Mouse (Mus musculus) adipose tissue, adult 10 weeks (tissue): ENCODE results near the gene Slc30a6. TPM values are rescaled to one million over a fixed set of nuclear protein-coding genes. Genes with fewer than 3 reads are reported as not detected.

Experiments used
- polyA plus RNA-seq: library from polyadenylated mRNA; stranded (reverse); fragments of 350-450 nt; fragmentation: Illumina TruSeq; extraction: RNeasy Lipid Tissue Mini Kit (QIAGEN cat#74804); gene quantifications from one replicate; pipeline ENCODE4 v1.2.3, GENCODE M21; 2014; ENCODE audit warnings: low read depth, low replicate concordance

Gene Slc30a6
- 14.2 TPM for polyA plus RNA-seq

DNA sequence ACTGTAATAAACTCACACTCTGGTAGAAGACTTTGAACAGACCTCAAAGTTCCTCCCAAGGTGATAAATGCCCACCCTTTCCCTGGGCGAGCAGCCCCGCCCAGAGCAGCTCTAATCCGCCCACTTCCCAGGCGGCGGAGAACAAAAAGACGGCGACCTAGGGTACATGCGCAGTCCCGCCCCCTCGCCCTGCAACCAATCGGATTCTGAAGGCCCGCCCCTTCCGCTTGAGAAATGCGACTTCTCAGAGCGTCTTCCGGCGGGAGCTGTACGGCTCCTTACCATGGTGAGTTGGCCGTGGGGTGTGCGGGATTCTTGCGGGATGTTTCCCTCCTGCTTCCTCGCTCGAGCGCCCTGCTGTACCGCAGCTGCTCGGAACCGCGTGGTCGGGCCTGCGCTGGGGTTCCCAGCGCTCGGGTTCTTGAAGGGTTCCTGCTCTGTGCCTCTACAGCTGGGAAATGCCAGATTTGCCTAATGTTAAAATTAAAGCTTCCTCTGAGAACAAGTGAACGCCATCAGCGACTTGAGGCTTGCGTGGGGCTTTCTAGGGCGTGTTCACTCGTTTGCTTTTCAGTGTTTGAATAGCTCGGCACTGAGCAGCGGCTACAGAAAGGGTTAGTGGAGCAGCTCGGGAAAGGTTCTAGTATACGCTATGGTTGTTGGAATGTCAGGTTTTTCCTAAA lies at the start of gene Slc30a6:
TSS of gene Slc30a6 (plus strand) at position 226 of the 683 bp plus-strand sequence.

DNA sequence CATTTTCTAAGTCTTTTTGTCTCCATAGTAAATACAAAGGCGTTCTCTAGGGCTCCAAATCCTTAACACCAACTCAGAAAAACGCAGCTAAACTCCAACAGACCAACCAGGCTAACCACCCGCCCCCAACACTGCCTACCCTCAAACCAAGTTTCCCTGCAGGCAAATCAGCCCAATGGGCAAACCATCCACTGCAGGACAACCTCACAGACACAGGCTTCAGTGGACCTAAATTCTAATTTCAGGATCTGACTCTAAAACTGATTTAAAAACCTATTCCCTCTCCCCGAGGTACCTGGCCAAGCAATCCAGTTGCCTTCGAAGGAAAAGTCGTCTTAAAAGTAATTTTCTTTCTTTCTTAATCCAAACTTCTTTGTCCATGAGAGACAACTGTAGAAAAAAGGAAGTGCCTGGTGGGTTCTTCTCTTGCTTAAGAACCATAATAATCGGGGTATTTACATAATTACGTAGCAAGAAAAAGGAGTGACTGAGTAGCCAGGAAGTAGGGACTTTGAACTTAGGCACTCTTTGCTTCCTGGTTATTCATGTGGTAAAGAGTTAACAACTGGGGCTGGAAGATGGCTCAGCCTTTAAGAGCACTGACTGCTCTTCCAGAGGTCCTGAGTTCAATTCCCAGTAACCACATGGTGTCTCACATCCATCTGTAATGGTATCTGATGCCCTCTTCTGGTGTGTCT lies 63.5 kb downstream of the Slc30a6 start, which contains the start of gene Nlrc4:
TSS of gene Nlrc4 (minus strand) at position 432 of the 698 bp plus-strand sequence.

Other genes with a start within 250 kb of the Slc30a6 start
- gene Memo1, start 100.1 kb upstream of the Slc30a6 start, polyA plus RNA-seq: 34.9 TPM
- gene Dpy30, start 71.7 kb upstream of the Slc30a6 start, polyA plus RNA-seq: 94.9 TPM
- gene Spast, start 56.6 kb upstream of the Slc30a6 start, polyA plus RNA-seq: 17.1 TPM
- gene Nlrc4, start 63.5 kb downstream of the Slc30a6 start, polyA plus RNA-seq: 0.71 TPM
- gene Yipf4, start 93.9 kb downstream of the Slc30a6 start, polyA plus RNA-seq: 80.8 TPM
- gene Birc6, start 132.7 kb downstream of the Slc30a6 start, polyA plus RNA-seq: 47.7 TPM